Mouse (Mus musculus) spleen, adult 18-20 months (tissue): ENCODE results near the gene Olfr282.
A peak's percentile ranks its signal among the peaks of the same experiment; 100 is the strongest.
"Not testable (repeated sequence)": the region's sequence is repeated elsewhere in the genome, so short reads cannot be mapped to it uniquely, and the experiment has no call there.

Experiments
- DNase-seq, 2 experiments: peaks; one replicate each; pipeline ENCODE4 v3.0.0; 2022; ENCODE audit warnings: mixed read lengths in 2 of 2

The Olfr282 gene

GRCm38 (mm10) chr15:98430925-98431324 is at the start of gene Olfr282:
TSS of gene Olfr282 (plus strand) at chr15:98431225.
- DNase-seq = not testable (repeated sequence)

GRCm38 (mm10) chr15:98387621-98388020 is 43.4 kb upstream of the Olfr282 start:
- DNase-seq = no peak

GRCm38 (mm10) chr15:98389796-98390195 is 41.2 kb upstream of the Olfr282 start:
- peak in 1 of 2 experiments; percentile 43 for DNase-seq

GRCm38 (mm10) chr15:98391081-98391902 is 39.7 kb upstream of the Olfr282 start:
- DNase-seq = no peak

GRCm38 (mm10) chr15:98391903-98392187 is 39.2 kb upstream of the Olfr282 start:
- DNase-seq = no peak

- no peak for DNase-seq
Observed at GRCm38 (mm10) chr15:98397136-98397535, 33.9 kb upstream of the Olfr282 start.

GRCm38 (mm10) chr15:98402356-98402755 is 28.7 kb upstream of the Olfr282 start:
- no peak for DNase-seq

GRCm38 (mm10) chr15:98408406-98409060 is 22.5 kb upstream of the Olfr282 start:
- no peak for DNase-seq

GRCm38 (mm10) chr15:98409635-98410034 is 21.4 kb upstream of the Olfr282 start:
- DNase-seq = no peak

- no peak for DNase-seq
Observed at GRCm38 (mm10) chr15:98410249-98410648, 20.8 kb upstream of the Olfr282 start.

GRCm38 (mm10) chr15:98415996-98416395 is 15.0 kb upstream of the Olfr282 start:
- no peak for DNase-seq

- DNase-seq = not testable (repeated sequence)
Observed at GRCm38 (mm10) chr15:98416802-98417201, 14.2 kb upstream of the Olfr282 start.

GRCm38 (mm10) chr15:98417285-98417684 is 13.7 kb upstream of the Olfr282 start:
- DNase-seq = not testable (repeated sequence)

GRCm38 (mm10) chr15:98418096-98418495 is 12.9 kb upstream of the Olfr282 start:
- DNase-seq = no peak

GRCm38 (mm10) chr15:98420897-98421296 is 10.1 kb upstream of the Olfr282 start:
- DNase-seq = no peak

- no peak for DNase-seq
Observed at GRCm38 (mm10) chr15:98424326-98424725, 6.7 kb upstream of the Olfr282 start.

GRCm38 (mm10) chr15:98424753-98425152 is 6.3 kb upstream of the Olfr282 start:
- DNase-seq = no peak

- DNase-seq = no peak
Observed at GRCm38 (mm10) chr15:98425188-98425587, 5.8 kb upstream of the Olfr282 start.

- DNase-seq = no peak
Observed at GRCm38 (mm10) chr15:98444561-98444960, 13.5 kb downstream of the Olfr282 start.

GRCm38 (mm10) chr15:98448521-98448920 is 17.5 kb downstream of the Olfr282 start:
- DNase-seq = no peak

- DNase-seq = no peak
Observed at GRCm38 (mm10) chr15:98452288-98452687, 21.3 kb downstream of the Olfr282 start, which contains the start of gene Olfr281. TSS of gene Olfr281 (plus strand) at chr15:98452588.

- no peak for DNase-seq
Observed at GRCm38 (mm10) chr15:98469596-98469995, 38.6 kb downstream of the Olfr282 start, which contains the start of gene OR5BS1P. TSS of gene OR5BS1P (plus strand) at chr15:98469896.

- DNase-seq = no peak
Observed at GRCm38 (mm10) chr15:98471539-98471938, 40.5 kb downstream of the Olfr282 start.

- no peak for DNase-seq
Observed at GRCm38 (mm10) chr15:98474958-98475357, 43.9 kb downstream of the Olfr282 start.
